Mouse (Mus musculus) kidney, adult 2 months (tissue): Measurements from ENCODE around the gene Otop2. TPM values are rescaled to one million over a fixed set of nuclear protein-coding genes. Genes with fewer than 3 reads are reported as not detected.

ENCODE experiments used
- DNase-seq: peaks from one replicate; pipeline ENCODE4 v3.0.0; 2021
- H3K27ac ChIP-seq: fragments of 200-500 bp; 2 replicates; pipeline ENCODE4 v1.5.1; 2012; ENCODE audit warnings: low read depth, low read length, control low read depth, inconsistent platforms; ENCODE audit not compliant: insufficient read depth
- H3K27me3 ChIP-seq: fragments of 200-500 bp; replicated peaks from 2 replicates; pipeline ENCODE4 v1.6.1; 2012; ENCODE audit warnings: mild to moderate bottlenecking, moderate library complexity, low read length, inconsistent platforms; ENCODE audit not compliant: control insufficient read depth, insufficient read depth
- H3K36me3 ChIP-seq: fragments of 200-500 bp; 2 replicates; pipeline ENCODE4 v1.6.1; 2012; ENCODE audit warnings: mild to moderate bottlenecking, moderate library complexity, low read length, inconsistent platforms; ENCODE audit not compliant: control insufficient read depth, insufficient read depth
- H3K4me1 ChIP-seq: fragments of 200-500 bp; 2 replicates; pipeline ENCODE4 v1.6.1; 2011; ENCODE audit warnings: low read length; ENCODE audit not compliant: control insufficient read depth, insufficient read depth
- H3K4me3 ChIP-seq: fragments of 200-500 bp; 2 replicates; pipeline ENCODE4 v1.5.1; 2011; ENCODE audit warnings: mild to moderate bottlenecking, low read depth, low read length, control low read depth; ENCODE audit not compliant: insufficient read depth
- CTCF ChIP-seq: fragments of 200-500 bp; conservative IDR thresholded peaks from 2 replicates; pipeline ENCODE4 v1.5.1; 2011; ENCODE audit warnings: low read depth, mild to moderate bottlenecking, control low read depth, low read length, moderate library complexity, mixed read lengths; ENCODE audit not compliant: insufficient read depth, insufficient read length
- POLR2A ChIP-seq: fragments of 200-500 bp; IDR thresholded peaks from one replicate; pipeline ENCODE4 v1.6.1; 2011; ENCODE audit warnings: low read depth, low read length, control low read depth
- WGBS: fragments of 180-500 bp; shearing (Covaris S2); methylation state at CpG from one replicate; pipeline ENCODE4 v1.1.7; 2018; 5-methylcytosine and 5-hydroxymethylcytosine counted together
- polyA plus RNA-seq: library from polyadenylated mRNA; depleted of rRNA; stranded (reverse); fragments of >200 nt; gene quantifications from 2 replicates; pipeline ENCODE4 v1.2.3, GENCODE M21; 2012

Gene Otop2
- polyA plus RNA-seq, 1 experiment = not detected

DNA sequence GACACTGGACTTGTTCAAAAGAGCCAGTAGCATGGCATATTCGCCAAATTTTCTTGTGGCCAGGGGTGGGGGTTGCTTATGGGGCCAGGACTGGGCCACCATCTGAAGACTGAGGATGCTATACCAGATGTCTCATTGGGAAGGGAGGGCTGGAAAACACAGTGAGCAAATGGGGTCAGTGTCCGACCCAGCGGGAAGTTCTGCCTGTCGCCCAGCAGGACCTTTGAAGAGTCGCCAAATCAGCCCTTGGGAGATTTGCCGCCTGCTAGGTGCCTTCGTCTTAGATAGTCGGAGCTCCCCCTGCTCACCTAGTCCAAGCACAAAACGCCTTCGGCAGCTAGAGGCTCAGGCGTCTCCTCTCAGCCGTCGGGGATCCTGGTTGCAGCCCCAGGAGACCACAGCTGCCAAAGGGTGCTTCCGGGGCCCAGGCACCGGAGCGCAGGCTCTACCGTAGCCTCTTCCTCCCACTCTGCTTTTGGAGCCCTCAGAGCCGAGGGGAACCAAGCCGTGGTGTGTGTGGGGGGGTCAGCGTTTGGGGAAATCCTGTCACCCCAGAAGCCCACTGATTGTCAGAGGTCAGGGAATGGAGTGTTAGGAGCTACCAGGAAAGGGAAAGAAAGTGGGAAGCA, 41.1 kb upstream of the Otop2 start:
- no peaks in the 10 kb centered on the region for H3K4me1 ChIP-seq
- DNase-seq = no peak
- no peaks in the 10 kb centered on the region for H3K36me3 ChIP-seq
- WGBS = 6% methylated on average over 20 of the region's 20 CpGs
- H3K27me3 ChIP-seq = peaks cover 2% of the 10 kb centered on the region; the same call in 1 of the 2 replicates
- TF ChIP-seq CTCF (no peak), POLR2A (no peak)
- H3K4me3 ChIP-seq = no peak overlapping the region
- H3K27ac ChIP-seq = no peak overlapping the region

DNA sequence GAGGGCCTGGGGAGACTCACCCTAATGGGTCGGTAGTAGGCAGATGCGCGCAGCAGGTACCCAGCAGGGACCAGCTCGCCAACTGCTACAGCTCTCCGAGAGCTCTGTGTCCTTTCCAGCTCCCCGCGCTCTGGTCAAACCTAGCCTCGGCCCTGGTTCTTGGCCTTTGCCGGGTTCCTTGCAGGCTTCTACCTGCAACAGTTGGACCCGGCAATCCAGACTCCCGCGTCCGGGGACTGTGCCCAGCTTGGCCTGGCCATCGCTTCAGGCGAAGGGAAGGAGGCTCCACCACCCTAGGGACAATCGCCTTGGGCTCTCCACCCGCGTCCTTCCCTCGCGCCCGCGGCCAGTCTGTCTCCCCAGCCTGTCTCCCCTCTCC, 40.6 kb upstream of the Otop2 start:
- no peak for DNase-seq
- H3K36me3 ChIP-seq = no peaks in the 10 kb centered on the region
- WGBS = 3% methylated on average over 22 of the region's 22 CpGs
- no peak for TF ChIP-seq POLR2A
- TF ChIP-seq CTCF = no peak
- no peak overlapping the region for H3K4me3 ChIP-seq
- H3K4me1 ChIP-seq = no peaks in the 10 kb centered on the region
- H3K27ac ChIP-seq = no peak overlapping the region
- peaks cover 2% of the 10 kb centered on the region; the same call in 1 of the 2 replicates for H3K27me3 ChIP-seq

DNA sequence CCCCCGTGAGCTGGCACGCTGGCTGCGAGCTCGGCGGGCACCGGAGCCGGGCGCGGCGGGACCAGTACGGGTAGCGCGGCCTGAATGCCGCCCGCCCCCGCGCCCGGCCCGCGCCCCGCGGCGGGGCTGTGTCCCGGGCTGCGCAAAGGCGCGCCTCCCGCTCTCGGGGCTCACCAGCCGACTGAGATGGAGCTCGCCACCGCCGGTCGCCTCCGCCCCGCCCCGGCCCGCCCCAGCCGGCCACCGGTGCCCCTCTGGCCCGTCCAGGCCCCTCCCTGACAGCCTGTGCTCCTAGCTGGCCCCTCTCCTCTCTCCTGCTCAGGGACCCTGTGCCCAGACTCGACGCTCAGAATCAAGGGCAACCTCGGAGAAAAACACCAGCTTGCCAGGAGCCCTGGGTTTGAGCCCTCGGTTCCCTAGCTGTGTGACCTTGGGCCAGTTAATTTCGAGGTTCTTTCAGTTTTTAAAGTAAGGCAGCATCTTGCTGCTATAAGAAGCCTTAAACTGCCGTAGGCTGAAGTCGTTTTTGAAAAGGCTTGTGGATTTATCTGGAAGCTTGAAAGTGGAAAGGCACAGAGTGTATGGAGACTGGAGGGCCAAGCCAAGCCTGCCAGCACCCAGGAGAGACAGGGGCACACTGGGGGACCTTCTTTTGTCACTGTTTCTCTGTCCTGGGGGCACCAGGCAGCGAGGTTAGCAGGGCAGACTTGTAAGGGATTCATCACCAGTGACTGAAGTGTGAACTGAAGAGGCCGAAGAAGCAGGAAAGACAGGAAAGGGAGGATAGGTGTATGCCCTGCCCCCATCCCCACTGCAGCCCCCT, 39.7 kb upstream of the Otop2 start, which contains the start of gene Grin2c:
Grin2c (minus strand) TSS at position 183 of the 823 bp plus-strand sequence.
- H3K36me3 ChIP-seq = no peaks in the 10 kb centered on the region
- H3K4me1 ChIP-seq = no peaks in the 10 kb centered on the region
- no peak within 1 kb of the TSS for H3K4me3 ChIP-seq
- peaks cover 2% of the 10 kb centered on the region; the same call in 1 of the 2 replicates for H3K27me3 ChIP-seq
- DNase-seq = no peak
- no peak for TF ChIP-seq CTCF
- TF ChIP-seq POLR2A = no peak
- H3K27ac ChIP-seq = no peak within 1 kb of the TSS
- WGBS = 9% methylated on average over 47 of the region's 50 CpGs

DNA sequence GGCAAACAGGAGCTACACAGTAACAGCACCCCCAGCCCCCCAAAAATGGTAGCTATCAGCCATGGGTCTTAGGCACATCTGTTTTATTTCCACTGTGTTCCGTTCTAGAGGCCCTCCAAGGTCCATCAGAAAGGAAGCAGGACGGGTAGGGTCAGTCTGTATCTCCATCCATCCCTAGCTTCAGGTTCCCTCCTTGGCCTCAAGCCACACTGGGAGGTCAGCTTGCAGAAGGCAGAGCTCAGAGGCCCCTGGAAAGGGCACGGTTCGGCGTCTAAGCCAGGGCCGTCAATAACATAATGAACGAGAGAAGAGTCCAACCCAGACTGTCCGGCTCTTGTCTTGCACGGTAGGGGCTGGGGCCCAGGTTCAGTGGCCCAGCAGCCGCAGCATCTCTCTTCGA, 39.0 kb upstream of the Otop2 start:
- H3K4me1 ChIP-seq = no peaks in the 10 kb centered on the region
- H3K36me3 ChIP-seq = no peaks in the 10 kb centered on the region
- no peak for TF ChIP-seq CTCF
- TF ChIP-seq POLR2A = no peak
- no peak for DNase-seq
- 86% methylated on average over 11 of the region's 11 CpGs for WGBS
- no peak overlapping the region for H3K27ac ChIP-seq
- peaks cover 2% of the 10 kb centered on the region; the same call in 1 of the 2 replicates for H3K27me3 ChIP-seq
- H3K4me3 ChIP-seq = no peak overlapping the region

DNA sequence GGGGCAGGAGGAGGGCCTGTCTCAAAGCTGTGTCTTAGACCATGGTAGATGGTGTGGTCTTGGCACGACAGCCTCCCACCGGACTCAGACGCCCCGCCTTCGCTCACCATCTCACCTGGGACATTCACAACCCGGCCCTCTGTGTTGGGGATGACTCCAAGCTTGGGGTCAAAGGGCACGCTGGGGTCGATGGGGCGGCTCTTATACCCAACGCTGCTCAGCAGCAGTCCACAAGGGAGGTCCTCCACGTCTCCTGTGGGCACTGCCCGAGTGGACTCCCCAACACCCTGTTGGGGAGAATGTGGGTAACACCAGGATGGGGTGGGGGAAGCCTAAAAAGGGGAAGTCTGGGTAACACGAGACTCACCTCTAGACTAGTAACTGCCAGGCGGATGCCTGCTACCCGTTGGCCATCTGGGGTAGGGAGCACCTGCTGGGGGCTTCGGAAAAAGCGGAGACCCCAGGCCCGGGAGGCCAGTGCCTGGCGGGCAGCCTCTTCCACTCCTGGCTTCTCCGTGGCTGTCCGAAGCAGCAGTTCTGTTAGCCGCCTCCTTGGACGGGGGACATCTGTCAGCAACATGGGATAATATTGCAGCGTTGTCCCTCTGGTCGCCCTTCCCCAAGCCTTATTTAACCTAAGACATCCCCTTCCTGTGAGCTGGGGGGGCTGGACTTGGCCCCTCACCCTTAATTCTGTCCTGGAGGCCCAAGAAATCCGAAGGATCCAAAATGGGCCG, 37.5 kb upstream of the Otop2 start:
- H3K4me1 ChIP-seq = no peaks in the 10 kb centered on the region
- no peak for DNase-seq
- 90% methylated on average over 27 of the region's 27 CpGs for WGBS
- peaks cover 2% of the 10 kb centered on the region; the same call in 1 of the 2 replicates for H3K27me3 ChIP-seq
- no peak overlapping the region for H3K4me3 ChIP-seq
- no peak for TF ChIP-seq CTCF
- no peak for TF ChIP-seq POLR2A
- H3K36me3 ChIP-seq = no peaks in the 10 kb centered on the region
- H3K27ac ChIP-seq = no peak overlapping the region

DNA sequence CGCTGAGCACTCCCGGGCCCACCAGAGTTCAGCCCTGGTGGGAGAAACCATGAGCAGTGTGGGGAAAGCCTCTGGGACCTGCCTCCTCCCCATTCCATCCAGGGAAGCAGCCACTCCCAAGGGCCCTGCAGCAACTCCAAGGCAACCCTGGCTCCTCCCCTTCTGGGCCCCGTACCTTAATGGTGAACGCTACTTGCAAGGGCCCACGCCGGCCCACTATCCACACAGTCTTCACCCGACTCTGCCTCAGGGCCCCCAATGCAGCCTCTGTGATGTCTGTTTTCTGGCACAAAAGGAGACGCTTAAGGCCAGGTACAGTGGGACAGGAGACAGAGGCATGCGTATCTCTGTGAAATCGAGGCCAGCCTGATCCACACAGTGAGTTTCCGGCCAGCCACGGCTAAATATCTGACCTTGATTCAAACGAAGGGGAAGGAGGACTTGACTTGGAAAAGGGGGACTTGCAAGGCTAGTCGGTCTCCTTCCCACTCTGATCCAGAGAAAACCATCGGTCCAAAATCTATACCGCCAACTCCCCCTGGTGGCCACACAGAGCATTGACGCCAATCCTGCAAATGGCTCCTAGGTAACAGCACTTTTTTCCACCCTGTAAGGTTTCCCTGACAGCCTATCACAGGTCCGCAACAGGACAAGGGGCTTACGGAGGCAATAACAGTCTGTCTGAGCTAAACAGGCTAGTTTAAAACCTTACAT, 36.7 kb upstream of the Otop2 start:
- peak; percentile 81 for DNase-seq
- TF ChIP-seq POLR2A (no peak), CTCF (peak; percentile 95)
- WGBS = 26% methylated on average over 18 of the region's 19 CpGs

More for the DNA sequence above, 36.7 kb upstream of the Otop2 start:
- Histone ChIP-seq H3K27me3 (peaks cover 2% of the 10 kb centered on the region; the same call in 1 of the 2 replicates), H3K4me3 (no peak overlapping the region), H3K27ac (no peak overlapping the region), H3K4me1 (no peaks in the 10 kb centered on the region), H3K36me3 (no peaks in the 10 kb centered on the region)
